Mouse (Mus musculus) MEL (cell line): ENCODE measurements around the gene Kazn.

ENCODE experiments used
- CHD1 ChIP-seq: IDR thresholded peaks from 2 replicates; pipeline ENCODE4 v1.6.1; 2012; ENCODE audit warnings: low read depth, mild to moderate bottlenecking, inconsistent platforms, low read length, improper control_type of control experiment
- CTCF ChIP-seq, 3 experiments: IDR thresholded peaks in 2 of 3; conservative IDR thresholded peaks in 1 of 3; 2 replicates each; pipeline ENCODE4 v1.5.1; 2011 to 2012; ENCODE audit warnings: low read length in 3 of 3, low read depth in 2 of 3, mild to moderate bottlenecking in 2 of 3, improper control_type of control experiment in 1 of 3, inconsistent platforms in 1 of 3, mixed read lengths in 1 of 3, moderate library complexity in 1 of 3; ENCODE audit not compliant: control insufficient read depth in 1 of 3, insufficient read depth in 1 of 3, poor library complexity in 1 of 3, severe bottlenecking in 1 of 3
- EP300 ChIP-seq, 2 experiments: IDR thresholded peaks; 2 replicates each; pipeline ENCODE4 v1.6.1; 2011; ENCODE audit warnings: improper control_type of control experiment in 2 of 2, low read length in 2 of 2, low read depth in 1 of 2, mild to moderate bottlenecking in 1 of 2
- NRF1 ChIP-seq: IDR thresholded peaks from 2 replicates; pipeline ENCODE4 v1.6.1; 2014; ENCODE audit warnings: low read depth, mild to moderate bottlenecking, inconsistent platforms, low read length, improper control_type of control experiment, moderate library complexity; ENCODE audit not compliant: poor library complexity, insufficient read depth, severe bottlenecking
- POLR2A ChIP-seq, 2 experiments: IDR thresholded peaks; 2 replicates each; pipeline ENCODE4 v1.6.1; 2011 to 2012; ENCODE audit warnings: low read length in 2 of 2, mild to moderate bottlenecking in 2 of 2, control low read depth in 1 of 2, improper control_type of control experiment in 1 of 2, low read depth in 1 of 2, moderate library complexity in 1 of 2; ENCODE audit not compliant: control insufficient read depth in 1 of 2, insufficient read depth in 1 of 2, poor library complexity in 1 of 2
- POLR2AphosphoS2 ChIP-seq: IDR thresholded peaks from 2 replicates; pipeline ENCODE4 v1.6.1; 2011; ENCODE audit warnings: low read length, improper control_type of control experiment

- no peak for TF ChIP-seq CTCF (IDR thresholded peaks at IDR 0.05 in 2 of 3, conservative IDR thresholded peaks at IDR 0.05 in 1 of 3; ENCODE audit: control insufficient read depth in 1 of 3, insufficient read depth in 1 of 3, low read depth in 2 of 3, low read length in 3 of 3, poor library complexity in 1 of 3, severe bottlenecking in 1 of 3)
- no peak for TF ChIP-seq EP300 (IDR thresholded peaks at IDR 0.05; ENCODE audit: low read depth in 1 of 2, low read length in 2 of 2)
- no peak for TF ChIP-seq POLR2A (IDR thresholded peaks at IDR 0.05; ENCODE audit: control insufficient read depth in 1 of 2, insufficient read depth in 1 of 2, low read depth in 1 of 2, low read length in 2 of 2, poor library complexity in 1 of 2)
- no peak for TF ChIP-seq CHD1
- TF ChIP-seq NRF1 = no peak
- no peak for TF ChIP-seq POLR2AphosphoS2
Measured at GRCm38 (mm10) chr4:142171788-142172497, 67.3 kb downstream of the Kazn start.
